Mouse (Mus musculus): ENCODE results near the gene Gm6525. TPM values are rescaled to one million over a fixed set of nuclear protein-coding genes. Genes with fewer than 3 reads are reported as not detected.

Gm6525 gene
- polyA plus RNA-seq, 1 experiment from 2014 or later: 1.5 TPM

GRCm38 (mm10) chr3:84175337-84176315 lies 1.7 kb downstream of the Gm6525 start:
- peaks cover 5% of the 10 kb centered on the region for H3K4me1 ChIP-seq
- H3K9ac ChIP-seq: no peak overlapping the region
- no peaks in the 10 kb centered on the region for H3K9me3 ChIP-seq
- no peak overlapping the region for H3K4me3 ChIP-seq (replicated peaks)
- peaks cover 38% of the 10 kb centered on the region for H3K36me3 ChIP-seq (replicated peaks)
- peak; percentile 82 for ATAC-seq (ENCODE audit: low FRiP score)
- no peak overlapping the region for H3K4me2 ChIP-seq
- no peak overlapping the region for H3K27ac ChIP-seq
- no peaks in the 10 kb centered on the region for H3K27me3 ChIP-seq
- 54% methylated on average over 7 of the region's 7 CpGs for WGBS

- Histone ChIP-seq H3K4me3 (replicated peaks) (no peak overlapping the region), H3K27me3 (no peaks in the 10 kb centered on the region), H3K9ac (no peak overlapping the region), H3K27ac (no peak overlapping the region), H3K4me2 (no peak overlapping the region), H3K36me3 (replicated peaks) (peaks cover 18% of the 10 kb centered on the region), H3K4me1 (peaks cover 18% of the 10 kb centered on the region), H3K9me3 (no peaks in the 10 kb centered on the region)
- no peak for ATAC-seq (ENCODE audit: low FRiP score)
- 82% methylated on average over 2 of the region's 2 CpGs for WGBS
Observed at GRCm38 (mm10) chr3:84177834-84178233, 3.9 kb downstream of the Gm6525 start.

GRCm38 (mm10) chr3:84180304-84180703 lies 6.4 kb downstream of the Gm6525 start:
- Histone ChIP-seq H3K4me3 (replicated peaks) (no peak overlapping the region), H3K27me3 (no peaks in the 10 kb centered on the region), H3K9ac (no peak overlapping the region), H3K4me2 (no peak overlapping the region), H3K9me3 (no peaks in the 10 kb centered on the region), H3K36me3 (replicated peaks) (peaks cover 20% of the 10 kb centered on the region), H3K27ac (no peak overlapping the region), H3K4me1 (peaks cover 18% of the 10 kb centered on the region)
- ATAC-seq (ENCODE audit: low FRiP score): no peak
- WGBS: 72% methylated on average over 2 of the region's 2 CpGs

- no peak overlapping the region for H3K4me3 ChIP-seq (replicated peaks)
- peaks cover 18% of the 10 kb centered on the region for H3K4me1 ChIP-seq
- peaks cover 20% of the 10 kb centered on the region for H3K36me3 ChIP-seq (replicated peaks)
- no peaks in the 10 kb centered on the region for H3K9me3 ChIP-seq
- H3K27ac ChIP-seq: no peak overlapping the region
- 24% methylated on average over 8 of the region's 8 CpGs for WGBS
- no peaks in the 10 kb centered on the region for H3K27me3 ChIP-seq
- H3K4me2 ChIP-seq: no peak overlapping the region
- ATAC-seq (ENCODE audit: low FRiP score): no peak
- no peak overlapping the region for H3K9ac ChIP-seq
Observed at GRCm38 (mm10) chr3:84181102-84181501, 7.2 kb downstream of the Gm6525 start.

DNA sequence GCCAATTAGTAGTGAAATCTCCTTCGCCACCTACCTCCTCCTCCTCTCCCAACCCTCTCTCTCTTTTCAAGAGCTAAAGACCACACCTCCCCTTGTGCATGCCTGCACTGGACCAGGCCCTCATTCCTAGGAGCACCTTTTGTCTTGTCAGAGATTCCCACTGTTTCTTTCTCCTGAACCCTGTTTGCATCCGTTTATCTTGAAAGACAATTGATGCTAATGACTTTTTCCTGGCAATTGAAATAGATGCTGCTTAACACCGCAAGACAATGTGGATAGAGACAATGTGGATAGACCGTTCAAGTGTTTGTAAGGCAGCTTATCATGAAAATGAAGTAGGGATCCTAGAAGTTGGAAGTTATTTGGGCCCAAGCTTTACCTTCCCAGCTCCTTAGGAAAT lies 7.8 kb downstream of the Gm6525 start:
- H3K36me3 ChIP-seq (replicated peaks): peaks cover 15% of the 10 kb centered on the region

DNA sequence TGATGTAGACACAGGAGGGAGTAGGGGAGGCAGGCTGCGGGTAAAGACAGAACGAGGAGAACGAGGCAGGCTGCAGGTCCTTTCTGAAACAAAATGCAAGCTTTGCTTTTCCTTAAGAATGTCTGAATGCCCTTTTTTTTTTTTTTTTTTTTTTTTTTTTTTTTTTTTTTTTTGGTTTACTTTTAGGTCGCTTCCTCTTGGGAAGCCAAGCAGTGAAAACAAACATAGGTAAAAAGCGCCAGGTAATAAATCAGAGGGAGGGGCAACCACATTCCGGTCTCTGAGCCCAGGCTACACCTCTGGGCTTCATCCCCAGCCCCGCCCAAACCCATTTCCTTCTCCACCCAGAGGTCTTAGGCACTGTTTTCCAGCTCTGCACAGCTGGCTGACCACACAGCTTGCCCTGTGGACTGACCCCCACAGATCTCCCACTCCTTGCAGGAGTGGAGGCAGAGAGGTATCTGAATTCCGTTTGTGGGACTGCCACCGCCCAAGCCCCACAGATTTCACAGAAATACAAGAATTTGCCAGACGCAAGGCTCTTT lies 15.8 kb downstream of the Gm6525 start:
- 66% methylated on average over 10 of the region's 10 CpGs for WGBS
- Histone ChIP-seq H3K4me2 (no peak overlapping the region; the same call in 1 of the 2 replicates), H3K27ac (no peak overlapping the region), H3K9ac (no peak overlapping the region), H3K9me3 (no peaks in the 10 kb centered on the region), H3K4me3 (replicated peaks) (no peak overlapping the region), H3K36me3 (replicated peaks) (peaks cover 46% of the 10 kb centered on the region), H3K27me3 (peaks cover 6% of the 10 kb centered on the region; the same call in 1 of the 2 replicates), H3K4me1 (peaks cover 20% of the 10 kb centered on the region)
- no peak for ATAC-seq (ENCODE audit: low FRiP score)

More for the DNA sequence above, 7.8 kb downstream of the Gm6525 start:
- Histone ChIP-seq H3K4me2 (no peak overlapping the region), H3K4me3 (replicated peaks) (no peak overlapping the region), H3K9me3 (no peaks in the 10 kb centered on the region), H3K4me1 (peaks cover 12% of the 10 kb centered on the region), H3K27ac (no peak overlapping the region), H3K9ac (no peak overlapping the region), H3K27me3 (no peaks in the 10 kb centered on the region)
- no peak for ATAC-seq (ENCODE audit: low FRiP score)
- 9% methylated on average over 4 of the region's 4 CpGs for WGBS

- Histone ChIP-seq H3K9ac (no peak overlapping the region), H3K4me1 (peaks cover 20% of the 10 kb centered on the region), H3K27me3 (peaks cover 6% of the 10 kb centered on the region; the same call in 1 of the 2 replicates), H3K4me2 (peak overlapping the region; percentile 15; the same call in 1 of the 2 replicates), H3K4me3 (replicated peaks) (no peak overlapping the region), H3K27ac (no peak overlapping the region), H3K9me3 (no peaks in the 10 kb centered on the region), H3K36me3 (replicated peaks) (peaks cover 43% of the 10 kb centered on the region)
- ATAC-seq (ENCODE audit: low FRiP score): peak; percentile 56
- 25% methylated on average over 41 of the region's 41 CpGs for WGBS
Observed at GRCm38 (mm10) chr3:84190513-84191061, 16.7 kb downstream of the Gm6525 start.

- ATAC-seq (ENCODE audit: low FRiP score): peak; percentile 31; the same call in 1 of the 2 replicates
- Histone ChIP-seq H3K27ac (no peak overlapping the region; the same call in 1 of the 2 replicates), H3K4me2 (peak overlapping the region; percentile 15; the same call in 1 of the 2 replicates), H3K4me3 (replicated peaks) (no peak overlapping the region), H3K4me1 (peaks cover 20% of the 10 kb centered on the region), H3K36me3 (replicated peaks) (peaks cover 50% of the 10 kb centered on the region), H3K27me3 (peaks cover 6% of the 10 kb centered on the region; the same call in 1 of the 2 replicates), H3K9ac (no peak overlapping the region), H3K9me3 (no peaks in the 10 kb centered on the region)
- WGBS: 54% methylated on average over 21 of the region's 21 CpGs
Observed at GRCm38 (mm10) chr3:84191141-84191881, 17.4 kb downstream of the Gm6525 start.

GRCm38 (mm10) chr3:84193881-84194280 lies 20.0 kb downstream of the Gm6525 start:
- 62% methylated on average over 4 of the region's 4 CpGs for WGBS
- peaks cover 53% of the 10 kb centered on the region for H3K36me3 ChIP-seq (replicated peaks)
- no peaks in the 10 kb centered on the region for H3K9me3 ChIP-seq
- H3K27me3 ChIP-seq: peaks cover 6% of the 10 kb centered on the region; the same call in 1 of the 2 replicates
- ATAC-seq (ENCODE audit: low FRiP score): no peak
- no peak overlapping the region for H3K4me2 ChIP-seq
- no peak overlapping the region for H3K9ac ChIP-seq
- no peak overlapping the region for H3K27ac ChIP-seq
- peaks cover 20% of the 10 kb centered on the region for H3K4me1 ChIP-seq
- H3K4me3 ChIP-seq (replicated peaks): no peak overlapping the region

- Histone ChIP-seq H3K9ac (no peak overlapping the region), H3K27me3 (no peaks in the 10 kb centered on the region), H3K4me1 (peaks cover 14% of the 10 kb centered on the region), H3K9me3 (no peaks in the 10 kb centered on the region), H3K4me3 (replicated peaks) (no peak overlapping the region), H3K36me3 (replicated peaks) (peaks cover 30% of the 10 kb centered on the region), H3K27ac (no peak overlapping the region), H3K4me2 (no peak overlapping the region)
- ATAC-seq (ENCODE audit: low FRiP score): no peak
- WGBS: 89% methylated on average over 3 of the region's 3 CpGs
Observed at GRCm38 (mm10) chr3:84198229-84198628, 24.3 kb downstream of the Gm6525 start.

GRCm38 (mm10) chr3:84199516-84199915 lies 25.6 kb downstream of the Gm6525 start:
- peaks cover 14% of the 10 kb centered on the region for H3K4me1 ChIP-seq
- H3K9me3 ChIP-seq: no peaks in the 10 kb centered on the region
- no peaks in the 10 kb centered on the region for H3K27me3 ChIP-seq
- no peak overlapping the region for H3K9ac ChIP-seq
- peaks cover 22% of the 10 kb centered on the region for H3K36me3 ChIP-seq (replicated peaks)
- ATAC-seq (ENCODE audit: low FRiP score): no peak
- no peak overlapping the region for H3K4me2 ChIP-seq
- H3K4me3 ChIP-seq (replicated peaks): no peak overlapping the region
- no peak overlapping the region for H3K27ac ChIP-seq
- 91% methylated on average over 9 of the region's 9 CpGs for WGBS
